Mouse (Mus musculus): ENCODE measurements at regions not wholly inside any gene's neighbourhood (a gene's known extent, or its start where the extent isn't known, plus 50 kb on each side); places are given as distances from the start of the nearest gene placed in this dataset.

DNA sequence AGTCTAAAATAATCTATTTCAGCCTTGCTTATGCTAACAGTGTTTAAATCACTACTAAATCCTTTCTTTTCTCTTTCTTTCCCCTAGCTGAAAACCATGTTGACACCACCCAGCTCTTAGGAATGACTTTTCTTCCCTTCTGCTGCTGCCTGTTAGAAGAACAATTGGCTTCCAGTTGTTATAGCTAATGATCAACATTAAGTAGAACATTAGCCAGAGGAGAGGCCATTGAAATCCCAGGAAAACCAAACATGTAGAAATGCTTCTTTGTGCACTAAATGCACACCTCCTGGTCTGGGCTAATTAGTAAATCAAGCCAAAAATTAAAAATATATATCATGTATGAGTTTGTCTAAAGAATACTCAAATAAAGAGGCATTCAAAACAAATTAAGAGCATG, 703.0 kb upstream of the Arpp21 start:
- Histone ChIP-seq H3K4me2 (replicated peaks) (no peak overlapping the region), H3K9ac (no peak overlapping the region), H3K27ac (no peak overlapping the region), H3K4me1 (no peaks in the 10 kb centered on the region), H3K9me3 (no peaks in the 10 kb centered on the region), H3K27me3 (no peaks in the 10 kb centered on the region), H3K36me3 (no peaks in the 10 kb centered on the region), H3K4me3 (no peak overlapping the region)
- ATAC-seq (ENCODE audit: insufficient number of reproducible peaks, insufficient read depth, low FRiP score, low TSS enrichment), result no peak

DNA sequence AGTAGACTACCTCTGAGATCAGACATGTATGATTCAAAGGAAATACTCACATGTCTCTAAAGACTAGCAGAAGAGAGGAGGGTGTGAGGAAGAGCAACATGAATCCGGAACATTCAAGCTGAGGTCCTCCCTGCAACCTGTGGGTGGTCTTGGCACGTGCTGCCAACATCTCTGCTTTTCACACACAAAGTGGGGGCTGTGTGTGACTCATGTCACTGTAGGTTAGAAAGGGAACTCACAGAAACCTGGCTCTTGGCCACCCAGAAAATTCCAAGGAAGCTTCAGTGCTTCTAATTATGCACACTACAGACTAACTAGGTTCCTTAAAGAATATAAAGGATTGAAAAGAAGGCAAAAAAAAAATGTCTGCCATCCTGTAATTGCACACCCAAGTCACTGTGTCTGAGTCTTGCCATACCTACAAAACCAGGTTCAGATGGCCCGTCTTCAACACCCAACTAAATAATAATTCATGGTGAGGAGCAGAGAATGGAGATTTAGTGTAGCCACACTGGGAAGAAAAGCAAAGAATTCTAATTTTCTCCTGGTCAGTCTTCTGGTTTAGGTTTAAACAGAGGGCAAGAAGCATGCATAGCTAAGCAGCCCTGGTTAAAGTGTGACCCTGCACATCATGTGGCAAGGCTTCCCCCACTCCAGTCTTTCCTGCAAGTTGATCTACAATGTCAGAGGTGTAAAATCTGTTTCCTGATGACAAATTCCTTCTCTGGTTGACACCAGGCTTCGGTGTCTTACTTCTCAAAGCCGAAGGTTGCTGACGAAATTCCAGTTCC, 673.8 kb upstream of the Arpp21 start:
- WGBS, result 74% methylated on average over 6 of the region's 6 CpGs

DNA sequence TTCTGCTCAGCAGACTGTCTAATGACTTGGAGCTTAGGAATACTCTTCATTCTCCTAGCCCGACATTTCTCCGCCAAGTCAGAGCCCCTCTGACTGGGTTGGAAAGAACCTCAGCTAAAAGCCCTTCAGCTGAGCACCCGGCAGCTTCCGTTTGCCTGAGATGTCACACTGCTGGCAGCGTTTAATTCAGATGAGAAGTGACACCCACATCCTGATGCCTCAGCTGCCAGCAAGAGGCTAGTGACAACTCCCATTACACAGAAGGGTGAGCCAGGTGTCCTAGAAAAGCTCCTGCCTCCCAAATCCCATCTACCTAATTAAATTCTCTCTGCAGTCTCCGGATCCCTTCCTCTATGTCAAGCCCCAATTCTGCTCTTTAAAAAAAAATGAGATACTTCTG, 670.2 kb upstream of the Arpp21 start:
- WGBS, result 81% methylated on average over 6 of the region's 6 CpGs
- no peaks in the 10 kb centered on the region for H3K27me3 ChIP-seq
- no peak overlapping the region for H3K4me2 ChIP-seq (replicated peaks)
- no peaks in the 10 kb centered on the region for H3K4me1 ChIP-seq
- no peak overlapping the region for H3K27ac ChIP-seq
- H3K9me3 ChIP-seq, result no peaks in the 10 kb centered on the region
- no peak overlapping the region for H3K4me3 ChIP-seq
- H3K9ac ChIP-seq, result no peak overlapping the region
- no peak for ATAC-seq (ENCODE audit: insufficient number of reproducible peaks, insufficient read depth, low FRiP score, low TSS enrichment)
- H3K36me3 ChIP-seq, result no peaks in the 10 kb centered on the region

More for the DNA sequence above, 673.8 kb upstream of the Arpp21 start:
- no peak overlapping the region for H3K4me2 ChIP-seq (replicated peaks)
- no peak overlapping the region for H3K9ac ChIP-seq
- H3K4me1 ChIP-seq, result no peaks in the 10 kb centered on the region
- H3K27me3 ChIP-seq, result no peaks in the 10 kb centered on the region
- no peak overlapping the region for H3K4me3 ChIP-seq
- ATAC-seq (ENCODE audit: insufficient number of reproducible peaks, insufficient read depth, low FRiP score, low TSS enrichment), result no peak
- no peaks in the 10 kb centered on the region for H3K36me3 ChIP-seq
- no peak overlapping the region for H3K27ac ChIP-seq
- H3K9me3 ChIP-seq, result no peaks in the 10 kb centered on the region

DNA sequence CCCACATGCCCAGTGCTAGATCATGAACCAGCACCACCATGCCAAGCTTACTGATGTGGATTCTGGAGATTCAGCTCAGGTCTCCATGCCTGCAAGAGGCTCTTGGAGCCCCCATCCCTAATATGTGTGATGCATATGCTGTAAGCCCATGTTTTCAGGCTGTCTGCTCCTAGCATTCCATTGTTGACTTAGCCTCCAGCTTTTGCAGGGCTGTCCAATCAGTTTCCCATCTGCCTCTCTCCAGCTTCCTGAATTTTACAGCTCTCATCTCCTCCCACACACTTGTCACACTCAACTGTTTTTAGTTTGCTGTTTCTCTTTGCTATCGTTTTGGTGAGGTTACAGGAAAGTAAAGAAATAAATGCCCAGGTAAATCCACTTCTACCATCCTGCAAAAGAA, 629.2 kb upstream of the Arpp21 start:
- Histone ChIP-seq H3K36me3 (no peaks in the 10 kb centered on the region), H3K4me1 (no peaks in the 10 kb centered on the region), H3K9ac (no peak overlapping the region), H3K27ac (no peak overlapping the region), H3K27me3 (no peaks in the 10 kb centered on the region), H3K9me3 (no peaks in the 10 kb centered on the region), H3K4me2 (replicated peaks) (no peak overlapping the region), H3K4me3 (no peak overlapping the region)
- WGBS, result 70% methylated on average over 1 of the region's 1 CpGs
- ATAC-seq (ENCODE audit: insufficient number of reproducible peaks, insufficient read depth, low FRiP score, low TSS enrichment), result no peak

DNA sequence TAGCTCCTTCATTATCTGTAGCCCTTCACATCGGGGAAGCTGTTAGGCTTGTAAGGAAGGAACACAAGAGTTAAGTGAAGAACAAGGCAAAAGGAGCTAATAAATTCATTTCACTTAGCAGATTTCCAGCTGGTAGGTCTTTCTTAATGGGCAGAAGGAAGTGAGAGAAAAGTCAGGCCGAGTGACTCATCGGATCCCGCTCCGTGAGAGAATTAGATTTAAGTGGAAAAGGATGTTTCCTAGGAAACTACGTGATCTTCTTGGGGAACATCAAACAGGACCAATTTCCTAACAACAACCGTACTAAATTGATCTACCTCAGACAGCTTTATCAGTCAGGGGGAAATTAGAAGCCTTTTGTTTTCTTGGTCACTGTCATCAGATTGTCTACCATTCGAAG, 625.4 kb upstream of the Arpp21 start:
- no peak for ATAC-seq (ENCODE audit: insufficient number of reproducible peaks, insufficient read depth, low FRiP score, low TSS enrichment)
- no peaks in the 10 kb centered on the region for H3K27me3 ChIP-seq
- no peaks in the 10 kb centered on the region for H3K36me3 ChIP-seq
- H3K9ac ChIP-seq, result no peak overlapping the region
- no peaks in the 10 kb centered on the region for H3K9me3 ChIP-seq
- 55% methylated on average over 8 of the region's 8 CpGs for WGBS
- H3K4me2 ChIP-seq (replicated peaks), result no peak overlapping the region
- no peak overlapping the region for H3K27ac ChIP-seq
- no peak overlapping the region for H3K4me3 ChIP-seq
- H3K4me1 ChIP-seq, result no peaks in the 10 kb centered on the region

DNA sequence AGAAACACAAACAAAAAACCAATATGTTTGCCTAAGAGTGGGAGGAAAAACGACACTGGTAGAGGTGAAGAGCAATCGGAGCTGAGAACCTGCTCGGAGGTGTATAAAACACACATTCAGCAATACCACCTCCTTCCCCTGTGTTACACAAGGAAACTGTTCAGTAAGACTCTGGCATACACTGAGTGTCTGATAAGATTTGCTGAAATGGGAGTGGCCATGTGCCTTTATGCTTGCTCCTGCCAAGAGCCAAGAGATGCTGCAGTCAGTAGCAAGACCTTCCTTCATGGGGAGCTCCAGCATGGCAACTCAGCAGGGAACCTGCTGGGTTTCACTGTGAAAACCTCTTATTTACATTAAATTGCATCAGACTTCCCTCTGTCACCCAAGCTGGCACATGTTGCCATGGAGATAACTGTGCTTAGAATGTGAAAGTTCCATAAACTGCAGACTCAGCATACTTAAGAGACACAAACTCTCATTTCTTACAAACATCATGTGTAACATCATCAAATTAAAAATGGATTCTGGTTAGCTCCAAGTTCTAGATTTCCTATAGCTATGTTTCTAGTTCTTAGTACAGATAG, 624.7 kb upstream of the Arpp21 start:
- Histone ChIP-seq H3K9me3 (no peaks in the 10 kb centered on the region), H3K27ac (no peak overlapping the region), H3K27me3 (no peaks in the 10 kb centered on the region), H3K4me1 (no peaks in the 10 kb centered on the region), H3K36me3 (no peaks in the 10 kb centered on the region), H3K9ac (no peak overlapping the region), H3K4me3 (no peak overlapping the region), H3K4me2 (replicated peaks) (no peak overlapping the region)
- no peak for ATAC-seq (ENCODE audit: insufficient number of reproducible peaks, insufficient read depth, low FRiP score, low TSS enrichment)
- WGBS, result 81% methylated on average over 3 of the region's 3 CpGs

DNA sequence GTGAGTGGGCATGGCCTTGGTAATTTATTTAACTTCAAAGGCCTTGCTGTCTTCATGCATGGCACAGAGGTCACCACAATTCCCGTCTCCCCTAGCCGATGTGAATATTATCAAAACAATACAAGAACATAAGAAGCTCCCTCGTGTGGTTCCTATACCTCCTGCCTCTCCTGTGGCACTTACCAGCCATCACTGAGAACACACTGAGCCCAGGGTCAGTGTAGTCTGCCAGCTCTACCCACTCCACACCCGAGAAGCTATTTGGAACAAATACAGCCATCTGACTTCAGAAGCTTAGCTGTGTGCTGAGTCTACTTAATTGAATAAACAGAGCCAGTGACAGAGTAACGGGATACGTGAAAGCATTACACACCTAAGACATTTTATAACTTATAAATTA, 605.7 kb upstream of the Arpp21 start:
- 53% methylated on average over 6 of the region's 6 CpGs for WGBS
- H3K36me3 ChIP-seq, result no peaks in the 10 kb centered on the region
- H3K9me3 ChIP-seq, result no peaks in the 10 kb centered on the region
- ATAC-seq (ENCODE audit: insufficient number of reproducible peaks, insufficient read depth, low FRiP score, low TSS enrichment), result no peak
- no peak overlapping the region for H3K9ac ChIP-seq
- H3K4me3 ChIP-seq, result no peak overlapping the region
- no peaks in the 10 kb centered on the region for H3K4me1 ChIP-seq
- H3K4me2 ChIP-seq (replicated peaks), result no peak overlapping the region
- H3K27me3 ChIP-seq, result no peaks in the 10 kb centered on the region
- no peak overlapping the region for H3K27ac ChIP-seq

DNA sequence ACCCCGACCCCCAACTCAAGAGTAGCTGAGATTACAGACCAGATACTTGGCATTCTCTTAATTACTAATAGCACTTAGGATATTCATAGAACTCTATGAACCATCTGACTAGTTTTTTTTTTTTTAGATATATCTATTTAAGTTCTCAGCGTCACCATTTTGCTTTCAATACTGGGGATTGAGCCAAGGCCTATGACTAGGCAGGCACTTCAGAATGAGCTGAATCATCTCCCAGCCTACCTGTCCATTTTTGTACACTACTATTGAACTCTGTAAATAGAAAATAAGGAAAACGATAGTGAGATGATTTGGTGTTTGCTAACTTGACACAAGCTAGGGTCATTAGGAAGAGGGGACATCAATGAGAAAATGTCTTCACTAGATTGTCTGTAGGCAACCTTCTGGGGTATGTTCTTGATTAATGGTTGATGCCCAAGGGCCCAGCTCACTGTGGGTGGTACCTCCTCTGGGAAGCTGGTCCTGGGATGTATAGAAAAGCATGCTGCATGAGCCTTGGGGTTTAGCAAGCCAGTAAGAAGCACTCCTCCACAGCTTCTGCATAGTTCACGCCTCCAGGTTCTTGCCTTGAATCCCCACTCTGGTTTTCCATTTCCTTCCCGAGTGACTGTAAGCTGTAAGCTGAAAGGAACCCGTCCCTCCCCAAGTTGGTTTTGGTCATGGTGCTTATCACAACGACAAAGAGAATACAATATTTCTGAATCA, 603.5 kb upstream of the Arpp21 start:
- Histone ChIP-seq H3K4me1 (no peaks in the 10 kb centered on the region), H3K9ac (no peak overlapping the region), H3K27ac (no peak overlapping the region), H3K4me2 (replicated peaks) (no peak overlapping the region), H3K36me3 (no peaks in the 10 kb centered on the region), H3K27me3 (no peaks in the 10 kb centered on the region), H3K4me3 (no peak overlapping the region), H3K9me3 (no peaks in the 10 kb centered on the region)
- 74% methylated on average over 7 of the region's 7 CpGs for WGBS
- no peak for ATAC-seq (ENCODE audit: insufficient number of reproducible peaks, insufficient read depth, low FRiP score, low TSS enrichment)

DNA sequence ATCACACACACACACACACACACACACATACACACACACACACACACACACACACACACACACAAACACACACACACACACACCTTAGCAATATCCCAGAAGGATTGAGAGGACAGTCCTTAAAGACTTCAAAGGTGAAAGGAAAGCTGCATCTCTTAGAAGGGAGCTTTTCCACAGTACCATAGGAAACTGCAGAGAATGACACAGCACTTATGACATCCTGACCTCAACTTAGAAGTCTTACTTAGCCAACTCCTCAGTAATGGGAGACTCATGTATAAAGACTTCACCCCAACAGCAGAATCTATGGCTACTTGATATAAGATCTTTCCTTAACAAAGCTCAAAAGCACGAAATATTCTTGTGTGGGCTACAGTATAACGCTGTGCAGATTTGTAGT, 601.8 kb upstream of the Arpp21 start:
- ATAC-seq (ENCODE audit: insufficient number of reproducible peaks, insufficient read depth, low FRiP score, low TSS enrichment), result no peak
- no peak overlapping the region for H3K4me2 ChIP-seq (replicated peaks)
- no peak overlapping the region for H3K4me3 ChIP-seq
- H3K36me3 ChIP-seq, result no peaks in the 10 kb centered on the region
- 81% methylated on average over 2 of the region's 2 CpGs for WGBS
- no peaks in the 10 kb centered on the region for H3K9me3 ChIP-seq
- H3K27ac ChIP-seq, result no peak overlapping the region
- H3K9ac ChIP-seq, result no peak overlapping the region
- no peaks in the 10 kb centered on the region for H3K4me1 ChIP-seq
- H3K27me3 ChIP-seq, result no peaks in the 10 kb centered on the region

DNA sequence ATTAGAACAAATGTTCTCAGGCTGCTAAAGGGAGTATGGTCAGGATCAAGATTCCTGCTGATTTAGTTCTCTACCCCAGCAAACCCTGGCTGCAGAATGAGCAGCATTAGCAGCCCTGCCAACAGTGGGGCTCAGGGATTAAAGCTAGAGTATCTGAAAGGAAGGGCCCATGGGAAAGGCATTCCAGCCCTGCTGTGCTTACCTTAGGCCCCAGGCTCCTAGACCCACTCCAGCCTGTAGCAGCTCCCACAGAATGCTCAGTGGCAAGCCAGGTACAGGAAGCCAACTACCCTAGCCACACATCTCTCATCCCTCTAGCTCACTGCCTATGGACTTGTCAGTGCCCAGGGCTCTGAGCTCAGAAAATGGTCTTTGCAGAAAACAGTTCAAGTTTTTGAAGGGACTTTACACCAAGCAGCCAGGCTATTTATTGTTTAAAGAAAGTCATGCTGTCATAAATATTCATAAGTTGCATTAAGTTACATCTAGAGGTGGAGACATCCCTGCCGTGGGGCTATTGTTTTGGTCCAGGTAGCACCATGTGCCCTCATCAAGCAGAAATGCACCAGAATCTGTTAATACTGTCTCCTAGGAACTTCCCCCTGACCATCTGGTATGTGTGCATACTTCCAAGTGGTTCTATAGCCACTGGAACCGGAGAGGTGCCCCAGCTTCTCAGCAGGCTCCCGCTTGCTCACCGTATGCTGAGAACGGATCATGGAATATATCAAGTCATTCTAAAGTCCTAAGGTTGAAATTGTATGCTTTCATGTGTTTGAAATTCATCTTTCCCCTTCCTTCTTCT, 598.9 kb upstream of the Arpp21 start:
- no peaks in the 10 kb centered on the region for H3K36me3 ChIP-seq
- H3K4me3 ChIP-seq, result no peak overlapping the region
- no peak overlapping the region for H3K9ac ChIP-seq
- H3K4me1 ChIP-seq, result no peaks in the 10 kb centered on the region
- H3K4me2 ChIP-seq (replicated peaks), result no peak overlapping the region
- 87% methylated on average over 5 of the region's 5 CpGs for WGBS
- ATAC-seq (ENCODE audit: insufficient number of reproducible peaks, insufficient read depth, low FRiP score, low TSS enrichment), result no peak
- no peaks in the 10 kb centered on the region for H3K27me3 ChIP-seq
- no peak overlapping the region for H3K27ac ChIP-seq
- H3K9me3 ChIP-seq, result no peaks in the 10 kb centered on the region

DNA sequence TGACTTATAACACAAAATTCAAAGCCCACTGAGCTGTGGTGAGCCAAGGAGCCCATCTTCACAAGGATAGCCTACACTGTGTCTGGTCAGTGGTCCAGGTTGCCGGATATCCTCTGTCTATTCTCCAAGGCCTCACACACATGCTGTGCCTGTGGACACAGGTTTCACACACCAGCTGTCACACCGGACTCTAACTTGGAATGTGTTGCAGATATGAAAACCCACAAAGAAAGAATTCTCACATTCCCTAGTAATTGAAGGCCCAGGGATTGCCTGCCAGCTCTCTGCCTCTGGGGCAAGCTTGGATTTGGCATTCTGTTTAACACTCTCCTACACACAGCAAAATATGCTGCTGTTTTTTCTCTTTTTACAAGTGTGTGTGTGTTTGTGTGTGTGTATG, 595.4 kb upstream of the Arpp21 start:
- no peak; the same call in 1 of the 2 replicates for ATAC-seq (ENCODE audit: insufficient number of reproducible peaks, insufficient read depth, low FRiP score, low TSS enrichment)
- Histone ChIP-seq H3K9ac (no peak overlapping the region), H3K27ac (no peak overlapping the region), H3K4me1 (no peaks in the 10 kb centered on the region), H3K27me3 (no peaks in the 10 kb centered on the region), H3K4me2 (replicated peaks) (no peak overlapping the region), H3K36me3 (no peaks in the 10 kb centered on the region), H3K9me3 (no peaks in the 10 kb centered on the region), H3K4me3 (no peak overlapping the region)
- WGBS, result 69% methylated on average over 2 of the region's 2 CpGs
